Mouse (Mus musculus) thymus, adult 2 months (tissue): ENCODE results near the gene Cdt1. TPM values are rescaled to one million over a fixed set of nuclear protein-coding genes. Genes with fewer than 3 reads are reported as not detected.

Experiments
- DNase-seq: peaks from one replicate; pipeline ENCODE4 v3.0.0; 2021
- H3K27ac ChIP-seq: fragments of 200-500 bp; 2 replicates; pipeline ENCODE4 v1.5.1; 2012; ENCODE audit warnings: low read length, control low read depth; ENCODE audit not compliant: control insufficient read depth, insufficient read depth
- H3K27me3 ChIP-seq: fragments of 200-500 bp; 2 replicates; pipeline ENCODE4 v1.6.1; 2012; ENCODE audit warnings: mild to moderate bottlenecking, low read length, moderate library complexity, mixed read lengths; ENCODE audit not compliant: control insufficient read depth, insufficient read depth
- H3K36me3 ChIP-seq: fragments of 200-500 bp; 2 replicates; pipeline ENCODE4 v1.6.1; 2012; ENCODE audit warnings: mild to moderate bottlenecking, low read length, moderate library complexity; ENCODE audit not compliant: control insufficient read depth, insufficient read depth
- H3K4me1 ChIP-seq: fragments of 200-500 bp; replicated peaks from 2 replicates; pipeline ENCODE4 v1.6.1; 2012; ENCODE audit warnings: low read length; ENCODE audit not compliant: control insufficient read depth, insufficient read depth
- H3K4me3 ChIP-seq: fragments of 200-500 bp; 2 replicates; pipeline ENCODE4 v1.5.1; 2012; ENCODE audit warnings: mild to moderate bottlenecking, low read length, control low read depth, moderate library complexity; ENCODE audit not compliant: control insufficient read depth, insufficient read depth
- CTCF ChIP-seq: fragments of 200-500 bp; IDR thresholded peaks from 2 replicates; pipeline ENCODE4 v1.5.1; 2012; ENCODE audit warnings: mild to moderate bottlenecking, control low read depth, low read length, moderate library complexity, borderline replicate concordance; ENCODE audit not compliant: control insufficient read depth, poor library complexity, insufficient read depth; ENCODE audit errors: extremely low read depth
- POLR2A ChIP-seq: fragments of 200-500 bp; IDR thresholded peaks from 2 replicates; pipeline ENCODE4 v1.6.1; 2012; ENCODE audit warnings: mild to moderate bottlenecking, low read length, control low read depth, moderate library complexity; ENCODE audit not compliant: control insufficient read depth, poor library complexity, insufficient read depth; ENCODE audit errors: extremely low read depth
- WGBS: fragments of 180-500 bp; shearing (Covaris S2); methylation state at CpG from one replicate; pipeline ENCODE4 v1.1.7; 2018; 5-methylcytosine and 5-hydroxymethylcytosine counted together
- polyA plus RNA-seq: library from polyadenylated mRNA; depleted of rRNA; stranded (reverse); fragments of >200 nt; gene quantifications from 2 replicates; pipeline ENCODE4 v1.2.3, GENCODE M21; 2012

Cdt1 gene
- polyA plus RNA-seq, 1 experiment, result 136 TPM

DNA sequence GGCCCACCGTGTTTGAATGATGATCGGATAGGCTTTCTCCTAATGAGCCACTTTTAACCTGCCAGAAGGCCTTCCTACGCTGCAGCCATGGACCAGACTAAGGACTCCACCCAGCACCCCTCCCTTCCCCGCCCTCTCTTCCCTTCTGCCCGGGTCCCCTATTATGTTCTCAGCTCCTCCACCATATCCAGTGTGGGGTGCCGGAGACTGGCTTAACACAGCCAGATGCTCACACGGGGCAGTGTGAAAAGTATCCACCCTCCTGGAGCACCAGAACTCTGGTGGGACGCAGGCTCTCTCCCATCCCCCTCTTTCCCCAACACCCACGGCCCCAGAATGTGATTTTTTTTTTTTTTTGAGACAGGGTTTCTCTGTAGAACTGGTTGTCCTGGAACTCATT, 5.8 kb downstream of the Cdt1 start:
- DNase-seq, result no peak
- Histone ChIP-seq H3K27ac (no peak overlapping the region), H3K27me3 (no peaks in the 10 kb centered on the region), H3K4me3 (no peak overlapping the region), H3K4me1 (peaks cover 30% of the 10 kb centered on the region), H3K36me3 (peaks cover 24% of the 10 kb centered on the region)
- TF ChIP-seq POLR2A, result no peak
- 88% methylated on average over 9 of the region's 9 CpGs for WGBS

DNA sequence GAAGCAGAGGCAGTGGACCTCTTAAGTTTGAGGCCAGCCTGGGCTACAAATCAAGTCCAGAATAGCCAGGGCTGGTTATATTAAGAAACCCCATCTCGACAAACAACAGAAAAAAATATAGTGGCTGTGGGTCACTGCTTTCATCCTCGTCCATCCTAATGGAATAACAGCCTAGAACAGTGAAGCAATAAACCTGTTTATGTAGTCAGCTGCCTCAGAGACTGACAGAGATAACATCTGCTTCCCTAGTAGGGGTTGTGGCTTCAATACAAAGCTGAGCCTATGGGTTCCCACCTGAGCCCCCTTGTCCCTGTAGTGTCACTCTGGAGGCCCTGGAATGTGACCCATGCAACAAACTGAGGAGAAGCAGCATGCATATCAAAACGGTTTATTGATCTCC, 6.4 kb downstream of the Cdt1 start:
- Histone ChIP-seq H3K36me3 (peaks cover 24% of the 10 kb centered on the region), H3K27ac (no peak overlapping the region), H3K4me1 (peaks cover 24% of the 10 kb centered on the region), H3K27me3 (no peaks in the 10 kb centered on the region), H3K4me3 (no peak overlapping the region)
- TF ChIP-seq POLR2A (no peak), CTCF (no peak)
- no peak for DNase-seq
- 80% methylated on average over 3 of the region's 3 CpGs for WGBS

DNA sequence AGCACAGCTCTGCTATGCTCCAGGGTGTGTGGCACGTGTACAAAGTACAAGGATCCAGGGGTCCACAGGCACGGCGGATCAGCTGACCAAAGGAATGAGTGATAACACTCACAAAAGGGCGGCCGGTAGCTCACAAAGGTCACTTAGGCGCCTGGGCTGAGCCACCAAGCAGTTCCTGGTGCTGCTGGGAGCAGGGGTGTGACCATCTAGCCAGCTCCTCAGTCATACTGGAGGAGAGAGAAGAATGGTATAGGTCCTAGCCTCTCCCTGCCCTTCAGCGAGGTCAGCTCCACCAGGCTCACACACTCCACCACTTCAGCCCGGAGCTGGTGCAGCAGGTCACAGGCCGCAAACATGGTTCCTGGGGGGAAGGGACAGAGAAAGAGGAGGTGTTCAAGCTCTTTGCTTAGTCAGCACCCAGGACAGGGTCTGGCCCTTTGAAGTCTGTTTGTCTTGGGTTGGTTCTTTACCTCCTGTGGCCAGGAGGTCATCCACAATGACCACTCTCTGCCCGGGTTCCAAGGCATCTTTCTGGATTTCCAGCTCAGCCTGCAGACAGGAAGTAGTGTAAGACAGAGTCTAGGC, 6.9 kb downstream of the Cdt1 start:
- TF ChIP-seq CTCF (no peak), POLR2A (no peak)
- Histone ChIP-seq H3K27me3 (no peaks in the 10 kb centered on the region), H3K4me1 (peaks cover 21% of the 10 kb centered on the region), H3K27ac (no peak overlapping the region), H3K36me3 (peaks cover 23% of the 10 kb centered on the region), H3K4me3 (no peak overlapping the region)
- DNase-seq, result no peak
- WGBS, result 84% methylated on average over 10 of the region's 10 CpGs

GRCm38 (mm10) chr8:122575286-122575685, 7.5 kb downstream of the Cdt1 start:
- Histone ChIP-seq H3K27ac (no peak overlapping the region), H3K4me1 (peaks cover 21% of the 10 kb centered on the region), H3K27me3 (no peaks in the 10 kb centered on the region), H3K36me3 (peaks cover 18% of the 10 kb centered on the region), H3K4me3 (no peak overlapping the region)
- DNase-seq, result no peak
- TF ChIP-seq CTCF, result no peak
- TF ChIP-seq POLR2A, result no peak
- 80% methylated on average over 8 of the region's 8 CpGs for WGBS

- H3K36me3 ChIP-seq, result peaks cover 15% of the 10 kb centered on the region
- 19% methylated on average over 21 of the region's 21 CpGs for WGBS
- no peak overlapping the region for H3K27ac ChIP-seq
- TF ChIP-seq POLR2A (no peak; the same call in 1 of the 2 replicates), CTCF (no peak)
- H3K27me3 ChIP-seq, result no peaks in the 10 kb centered on the region
- peaks cover 21% of the 10 kb centered on the region for H3K4me1 ChIP-seq
- peak overlapping the region; percentile 69 for H3K4me3 ChIP-seq
- DNase-seq, result no peak
These were observed 8.2 kb downstream of the Cdt1 start for GRCm38 (mm10) chr8:122575735-122576647.

GRCm38 (mm10) chr8:122576648-122577022, 8.8 kb downstream of the Cdt1 start, which contains the start of gene Aprt:
TSS of gene Aprt (minus strand) at chr8:122576909.
- TF ChIP-seq CTCF (no peak), POLR2A (no peak)
- Histone ChIP-seq H3K36me3 (peaks cover 10% of the 10 kb centered on the region), H3K27ac (no peak within 1 kb of the TSS), H3K27me3 (no peaks in the 10 kb centered on the region), H3K4me1 (peaks cover 21% of the 10 kb centered on the region), H3K4me3 (peak within 1 kb of the TSS; percentile 69)
- DNase-seq, result peak; percentile 97
- WGBS, result 1% methylated on average over 39 of the region's 39 CpGs
